Mouse (Mus musculus) hindbrain, embryonic 15.5 days (tissue): Measurements from ENCODE around the gene Gm26657. TPM values are rescaled to one million over a fixed set of nuclear protein-coding genes. Genes with fewer than 3 reads are reported as not detected.

Source experiments
- ATAC-seq: fragments of 200-750 bp; cut with Nextera tagmentation; 2 replicates; pipeline ENCODE4 v1.8.0; 2017; ENCODE audit warnings: low read depth, moderate number of reproducible peaks, moderate TSS enrichment; ENCODE audit not compliant: low FRiP score
- H3K27ac ChIP-seq: fragments of 300-500 bp; sonication (generic); replicated peaks from 2 replicates; pipeline ENCODE4 v1.5.1; 2015; ENCODE audit warnings: mild to moderate bottlenecking, inconsistent platforms
- H3K27me3 ChIP-seq: fragments of 300-500 bp; sonication (generic); 2 replicates; pipeline ENCODE4 v1.6.1; 2015; ENCODE audit warnings: control low read depth, inconsistent platforms
- H3K36me3 ChIP-seq: fragments of 300-500 bp; sonication (generic); 2 replicates; pipeline ENCODE4 v1.6.1; 2015; ENCODE audit warnings: control low read depth, inconsistent platforms
- H3K4me1 ChIP-seq: fragments of 300-500 bp; sonication (generic); replicated peaks from 2 replicates; pipeline ENCODE4 v1.6.1; 2015; ENCODE audit warnings: control low read depth, inconsistent platforms
- H3K4me2 ChIP-seq: fragments of 300-500 bp; sonication (generic); 2 replicates; pipeline ENCODE4 v1.6.1; 2015; ENCODE audit warnings: moderate library complexity, mild to moderate bottlenecking, inconsistent platforms
- H3K4me3 ChIP-seq: fragments of 300-500 bp; sonication (generic); 2 replicates; pipeline ENCODE4 v1.5.1; 2015; ENCODE audit warnings: mild to moderate bottlenecking, inconsistent platforms
- H3K9ac ChIP-seq: fragments of 300-500 bp; sonication (generic); 2 replicates; pipeline ENCODE4 v1.6.1; 2015; ENCODE audit warnings: inconsistent platforms
- H3K9me3 ChIP-seq: fragments of 300-500 bp; sonication (generic); 2 replicates; pipeline ENCODE4 v1.6.1; 2016; ENCODE audit warnings: control low read depth, inconsistent platforms
- WGBS: fragments of 180-500 bp; shearing (Covaris S2); methylation state at CpG from one replicate; pipeline ENCODE4 v1.1.7; 2015; 5-methylcytosine and 5-hydroxymethylcytosine counted together
- polyA plus RNA-seq: library from polyadenylated mRNA; unstranded; fragments of >200 nt; fragmentation: Nextera tagmentation; extraction: Ambion mirVana; gene quantifications from 2 replicates; pipeline ENCODE4 v1.2.1, GENCODE M21; 2015

Gm26657 gene
- polyA plus RNA-seq, 1 experiment from 2014 or later = not detected

- Histone ChIP-seq H3K36me3 (peaks cover 84% of the 10 kb centered on the region), H3K9ac (no peak overlapping the region), H3K4me2 (no peak overlapping the region), H3K27me3 (no peaks in the 10 kb centered on the region), H3K27ac (no peak overlapping the region), H3K4me3 (no peak overlapping the region), H3K4me1 (no peaks in the 10 kb centered on the region), H3K9me3 (no peaks in the 10 kb centered on the region)
- ATAC-seq = no peak
- WGBS = 94% methylated on average over 7 of the region's 7 CpGs
These were observed 29.0 kb downstream of the Gm26657 start for GRCm38 (mm10) chr4:56768913-56769312.

- no peak overlapping the region for H3K4me3 ChIP-seq
- H3K4me1 ChIP-seq = no peaks in the 10 kb centered on the region
- no peak overlapping the region for H3K4me2 ChIP-seq
- H3K36me3 ChIP-seq = peaks cover 89% of the 10 kb centered on the region
- H3K9me3 ChIP-seq = no peaks in the 10 kb centered on the region
- no peak overlapping the region for H3K9ac ChIP-seq
- no peak overlapping the region for H3K27ac ChIP-seq
- no peaks in the 10 kb centered on the region for H3K27me3 ChIP-seq
- 73% methylated on average over 1 of the region's 1 CpGs for WGBS
- no peak for ATAC-seq
These were observed 31.2 kb downstream of the Gm26657 start for GRCm38 (mm10) chr4:56771065-56771464.

Other genes with a start within 250 kb of the Gm26657 start
- gene Actl7b, start 1.4 kb downstream of the Gm26657 start, polyA plus RNA-seq = not detected in 2 replicates
- not detected in 2 replicates for gene Actl7a, start 3.3 kb downstream of the Gm26657 start, polyA plus RNA-seq
- 58.0 and 59.8 TPM in 2 replicates for gene Elp1, start 62.3 kb downstream of the Gm26657 start, polyA plus RNA-seq
- gene Fam206a, start 62.3 kb downstream of the Gm26657 start, polyA plus RNA-seq = 15.6 and 16.0 TPM in 2 replicates
- 15.7 and 16.2 TPM in 2 replicates for gene Ctnnal1, start 125.1 kb downstream of the Gm26657 start, polyA plus RNA-seq
- gene Tmem245, start 207.4 kb downstream of the Gm26657 start, polyA plus RNA-seq = 9.4 and 9.9 TPM in 2 replicates